Mouse (Mus musculus): ENCODE measurements around the gene Pax5.

GRCm38 (mm10) chr4:44545669-44546068 is 164.6 kb downstream of the Pax5 start:
- TF ChIP-seq CTCF (IDR thresholded peaks at IDR 0.05; ENCODE audit: extremely low read depth, insufficient read length, insufficient replicate concordance, low read depth, low read length) = no peak
- TF ChIP-seq POLR2A (IDR thresholded peaks at IDR 0.05; ENCODE audit: low read depth, low read length) = no peak

Measured in small intestine, adult 2 months (tissue).